Mouse (Mus musculus) embryonic fibroblast, embryonic 13.5 days (primary cell): ENCODE measurements around the gene Bhlhe23.

Experiments
- CTCF ChIP-seq: IDR thresholded peaks from 2 replicates; pipeline ENCODE4 v1.5.1; 2011; ENCODE audit warnings: mild to moderate bottlenecking, control low read depth, low read length, moderate library complexity, borderline replicate concordance; ENCODE audit not compliant: insufficient read depth
- POLR2A ChIP-seq: IDR thresholded peaks from 2 replicates; pipeline ENCODE4 v1.6.1; 2011; ENCODE audit warnings: low read depth, mild to moderate bottlenecking, control low read depth, low read length, moderate library complexity

- TF ChIP-seq CTCF (no peak), POLR2A (no peak)
These were observed 34.3 kb upstream of the Bhlhe23 start for GRCm38 (mm10) chr2:180811002-180811401.
